Mouse (Mus musculus): ENCODE data around the gene Insc. TPM values are rescaled to one million over a fixed set of nuclear protein-coding genes. Genes with fewer than 3 reads are reported as not detected.

Gene Insc
- polyA plus RNA-seq, 1 experiment from 2014 or later = 1.9 TPM

GRCm38 (mm10) chr7:114892618-114893257 is 149.2 kb downstream of the Insc start:
- H3K4me1 ChIP-seq (ENCODE audit: control insufficient read depth, insufficient read depth, low read length) = peaks cover 10% of the 10 kb centered on the region
- peaks cover 16% of the 10 kb centered on the region; the same call in 1 of the 2 replicates for H3K27me3 ChIP-seq (replicated peaks; ENCODE audit: control insufficient read depth, insufficient read depth, low read length)
- no peaks in the 10 kb centered on the region for H3K9me3 ChIP-seq (replicated peaks; ENCODE audit: control insufficient read depth, low read length)
- H3K9ac ChIP-seq (ENCODE audit: low read length) = no peak overlapping the region
- H3K4me3 ChIP-seq (ENCODE audit: low read depth, low read length) = no peak overlapping the region
- no peak overlapping the region for H3K4me2 ChIP-seq (ENCODE audit: low read length)
- DNase-seq (ENCODE audit: low spot score) = peak; percentile 97
- no peaks in the 10 kb centered on the region for H3K36me3 ChIP-seq (ENCODE audit: control insufficient read depth, insufficient read depth, low read length)
- ATAC-seq = peak; percentile 86
- no peak overlapping the region for H3K27ac ChIP-seq (ENCODE audit: low read depth, low read length)

DNA sequence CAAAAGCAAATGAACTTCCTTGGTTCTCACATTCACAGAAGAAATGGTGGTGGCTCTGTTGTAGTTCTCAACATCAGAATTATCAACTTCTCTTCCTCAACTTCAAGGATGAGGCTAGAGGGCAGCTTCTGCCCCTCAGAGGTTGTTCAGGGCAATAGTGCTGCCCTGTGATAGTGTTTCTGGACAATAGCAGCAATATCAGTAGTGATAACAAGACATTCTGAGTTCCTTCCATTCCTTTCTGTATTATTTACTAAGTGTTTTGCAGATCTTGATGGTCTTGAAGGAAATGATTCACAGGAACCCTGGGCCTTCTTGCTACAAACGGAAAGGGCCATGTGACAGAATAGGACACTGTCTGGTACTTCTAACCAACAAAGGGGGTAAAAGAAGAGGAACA is 150.4 kb downstream of the Insc start:
- Histone ChIP-seq H3K4me2 (ENCODE audit: low read length) (no peak overlapping the region), H3K27ac (ENCODE audit: low read depth, low read length) (no peak overlapping the region), H3K27me3 (replicated peaks; ENCODE audit: control insufficient read depth, insufficient read depth, low read length) (peaks cover 16% of the 10 kb centered on the region; the same call in 1 of the 2 replicates), H3K4me3 (ENCODE audit: low read depth, low read length) (no peak overlapping the region), H3K4me1 (ENCODE audit: control insufficient read depth, insufficient read depth, low read length) (peaks cover 10% of the 10 kb centered on the region), H3K36me3 (ENCODE audit: control insufficient read depth, insufficient read depth, low read length) (no peaks in the 10 kb centered on the region), H3K9ac (ENCODE audit: low read length) (no peak overlapping the region), H3K9me3 (replicated peaks; ENCODE audit: control insufficient read depth, low read length) (no peaks in the 10 kb centered on the region)
- no peak for DNase-seq (ENCODE audit: low spot score)
- 94% methylated on average over 1 of the region's 1 CpGs for whole genome bisulfite sequencing
- ATAC-seq = no peak

GRCm38 (mm10) chr7:114896966-114897697 is 153.6 kb downstream of the Insc start:
- Histone ChIP-seq H3K9me3 (replicated peaks; ENCODE audit: control insufficient read depth, low read length) (no peaks in the 10 kb centered on the region), H3K27me3 (replicated peaks; ENCODE audit: control insufficient read depth, insufficient read depth, low read length) (peaks cover 13% of the 10 kb centered on the region), H3K4me3 (ENCODE audit: low read depth, low read length) (no peak overlapping the region), H3K4me1 (ENCODE audit: control insufficient read depth, insufficient read depth, low read length) (peaks cover 10% of the 10 kb centered on the region), H3K36me3 (ENCODE audit: control insufficient read depth, insufficient read depth, low read length) (no peaks in the 10 kb centered on the region), H3K27ac (ENCODE audit: low read depth, low read length) (no peak overlapping the region), H3K4me2 (ENCODE audit: low read length) (peak overlapping the region; percentile 13; the same call in 1 of the 2 replicates), H3K9ac (ENCODE audit: low read length) (no peak overlapping the region)
- ATAC-seq = peak; percentile 59
- DNase-seq (ENCODE audit: low spot score) = peak; percentile 72
- WGBS = 16% methylated on average over 15 of the region's 15 CpGs

Other genes with a start within 250 kb of the Insc start
- 0.89 and 1.5 TPM in 2 replicates for gene Cyp2r1, start 180.7 kb upstream of the Insc start, polyA plus RNA-seq (2014; fragmentation: Nextera tagmentation; extraction: Ambion mirVana)
- 1.2 and 2.6 TPM in 2 replicates for gene Calca, start 107.3 kb upstream of the Insc start, polyA plus RNA-seq (2014; fragmentation: Nextera tagmentation; extraction: Ambion mirVana)
- not detected in 2 replicates for gene Calcb, start 25.1 kb upstream of the Insc start, polyA plus RNA-seq (2014; fragmentation: Nextera tagmentation; extraction: Ambion mirVana)

Data from forebrain, embryonic 14.5 days (tissue).